Mouse (Mus musculus): ENCODE measurements around the gene Cyld.

The Cyld gene

DNA sequence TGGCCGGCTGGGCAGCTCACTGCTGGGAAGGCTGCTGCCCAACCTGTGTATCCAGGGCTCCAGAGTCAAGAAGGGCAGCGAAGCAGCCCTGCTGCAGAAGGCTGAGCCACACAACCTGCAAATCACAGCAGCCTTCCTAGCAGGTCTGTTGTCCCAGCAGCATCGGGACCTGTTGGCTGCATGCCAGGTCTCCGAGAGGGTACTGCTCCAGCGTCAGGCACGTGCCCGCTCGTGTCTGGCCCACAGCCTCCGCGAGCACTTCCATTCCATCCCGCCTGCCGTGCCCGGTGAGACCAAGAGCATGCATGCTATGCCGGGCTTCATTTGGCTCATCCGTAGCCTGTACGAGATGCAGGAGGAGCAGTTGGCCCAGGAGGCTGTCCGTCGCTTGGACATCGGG, 31.9 kb upstream of the Cyld start:
- TF ChIP-seq NANOG (IDR thresholded peaks at IDR 0.05; ENCODE audit: borderline replicate concordance, low read length), result no peak
- no peak for TF ChIP-seq CTCF (conservative IDR thresholded peaks at IDR 0.05; ENCODE audit: low read length)
- TF ChIP-seq POU5F1 (IDR thresholded peaks at IDR 0.05; ENCODE audit: borderline replicate concordance, low read length), result no peak
- H3K4me3 ChIP-seq (replicated peaks; ENCODE audit: low read length), result peak overlapping the region; percentile 46; the same call in 1 of the 2 replicates
- peaks cover 35% of the 10 kb centered on the region for H3K27me3 ChIP-seq (ENCODE audit: insufficient read depth, low read length)
- H3K36me3 ChIP-seq (ENCODE audit: insufficient read depth, low read length), result no peaks in the 10 kb centered on the region
- peaks cover 17% of the 10 kb centered on the region for H3K4me1 ChIP-seq (replicated peaks; ENCODE audit: low read depth, low read length)
- no peaks in the 10 kb centered on the region for H3K9me3 ChIP-seq (ENCODE audit: low read length)

DNA sequence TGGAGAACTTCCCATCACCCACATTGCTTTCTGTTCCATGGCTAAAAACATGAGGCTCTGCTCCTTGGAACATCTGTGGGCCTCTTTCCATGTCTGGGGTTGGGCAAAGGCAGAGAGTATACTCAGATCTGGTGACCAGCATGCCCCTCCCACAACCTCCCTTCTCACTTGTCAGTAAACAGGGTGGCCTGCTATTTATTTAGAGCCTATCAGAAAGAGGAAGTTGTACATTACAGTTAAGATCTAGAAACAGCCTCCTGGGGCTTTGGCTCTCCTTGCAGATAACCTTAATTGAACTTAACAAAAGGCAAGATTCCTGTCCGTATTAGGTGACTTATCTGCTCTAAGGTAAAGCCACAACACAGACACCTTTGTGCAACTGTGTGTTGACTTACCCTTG, 30.4 kb upstream of the Cyld start:
- TF ChIP-seq POU5F1 (IDR thresholded peaks at IDR 0.05; ENCODE audit: borderline replicate concordance, low read length) (no peak), CTCF (conservative IDR thresholded peaks at IDR 0.05; ENCODE audit: low read length) (no peak), NANOG (IDR thresholded peaks at IDR 0.05; ENCODE audit: borderline replicate concordance, low read length) (no peak)
- Histone ChIP-seq H3K36me3 (ENCODE audit: insufficient read depth, low read length) (no peaks in the 10 kb centered on the region), H3K27me3 (ENCODE audit: insufficient read depth, low read length) (peaks cover 35% of the 10 kb centered on the region), H3K4me3 (replicated peaks; ENCODE audit: low read length) (no peak overlapping the region), H3K4me1 (replicated peaks; ENCODE audit: low read depth, low read length) (peaks cover 17% of the 10 kb centered on the region), H3K9me3 (ENCODE audit: low read length) (no peaks in the 10 kb centered on the region)

DNA sequence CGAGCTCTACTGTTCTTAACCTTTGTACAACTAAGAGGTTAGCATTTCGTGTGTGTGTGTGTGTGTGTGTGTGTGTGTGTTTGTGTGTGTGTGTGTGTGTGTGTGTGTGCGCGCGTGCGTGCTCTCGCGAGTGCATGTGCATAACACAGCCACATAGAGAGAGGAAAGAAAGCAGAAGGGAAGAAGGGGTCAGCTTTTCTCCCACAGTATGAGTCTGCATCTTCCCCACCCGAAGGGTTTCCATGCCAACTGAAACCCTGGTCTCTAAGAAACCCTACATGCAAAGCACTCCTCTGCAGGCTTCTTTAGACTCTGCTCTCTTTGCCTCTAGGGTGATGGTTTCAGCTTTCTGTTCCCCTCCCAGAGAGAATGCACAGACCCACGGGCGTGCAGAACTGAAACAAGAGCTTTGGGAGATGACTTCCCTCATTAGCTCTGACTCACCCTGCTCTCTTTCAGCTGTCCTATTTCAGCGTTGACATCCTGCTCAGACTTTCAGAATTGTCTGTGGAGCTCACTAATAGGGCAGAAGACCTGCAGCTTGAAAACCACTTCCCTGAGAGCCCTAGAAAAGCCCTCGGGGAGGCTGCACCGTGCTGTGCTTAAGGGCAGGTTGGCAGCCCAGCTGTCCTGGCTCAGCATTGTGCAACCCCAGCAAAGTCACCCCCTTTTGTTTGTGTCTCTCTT, 28.3 kb upstream of the Cyld start:
- TF ChIP-seq NANOG (IDR thresholded peaks at IDR 0.05; ENCODE audit: borderline replicate concordance, low read length), result no peak
- TF ChIP-seq CTCF (conservative IDR thresholded peaks at IDR 0.05; ENCODE audit: low read length), result no peak
- no peak for TF ChIP-seq POU5F1 (IDR thresholded peaks at IDR 0.05; ENCODE audit: borderline replicate concordance, low read length)
- H3K9me3 ChIP-seq (ENCODE audit: low read length), result no peaks in the 10 kb centered on the region
- H3K27me3 ChIP-seq (ENCODE audit: insufficient read depth, low read length), result peaks cover 28% of the 10 kb centered on the region
- H3K4me3 ChIP-seq (replicated peaks; ENCODE audit: low read length), result no peak overlapping the region
- peaks cover 17% of the 10 kb centered on the region for H3K4me1 ChIP-seq (replicated peaks; ENCODE audit: low read depth, low read length)
- H3K36me3 ChIP-seq (ENCODE audit: insufficient read depth, low read length), result no peaks in the 10 kb centered on the region

DNA sequence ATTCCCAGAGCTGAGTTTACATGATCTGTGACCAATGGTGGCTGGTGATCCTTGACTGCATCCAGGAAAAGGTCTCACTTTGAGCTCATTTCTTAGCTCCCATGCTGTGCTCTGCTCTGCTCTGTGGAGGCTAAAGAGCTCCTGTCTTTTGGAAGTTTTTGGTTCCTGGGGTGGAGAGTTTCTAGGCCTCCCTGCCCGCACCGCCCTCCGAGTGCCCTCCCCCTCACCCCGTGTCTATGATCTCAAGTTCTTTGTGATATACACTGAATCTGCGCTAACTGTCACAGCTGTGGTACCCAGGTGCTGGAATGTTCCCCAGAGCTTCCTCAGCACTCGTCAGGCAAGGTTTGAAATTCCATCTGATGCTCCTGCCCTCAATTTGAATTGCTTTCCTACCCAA, 26.0 kb upstream of the Cyld start:
- peaks cover 7% of the 10 kb centered on the region for H3K27me3 ChIP-seq (ENCODE audit: insufficient read depth, low read length)
- peaks cover 5% of the 10 kb centered on the region; the same call in 1 of the 2 replicates for H3K4me1 ChIP-seq (replicated peaks; ENCODE audit: low read depth, low read length)
- H3K9me3 ChIP-seq (ENCODE audit: low read length), result no peaks in the 10 kb centered on the region
- no peak for TF ChIP-seq POU5F1 (IDR thresholded peaks at IDR 0.05; ENCODE audit: borderline replicate concordance, low read length)
- no peak for TF ChIP-seq NANOG (IDR thresholded peaks at IDR 0.05; ENCODE audit: borderline replicate concordance, low read length)
- no peak for TF ChIP-seq CTCF (conservative IDR thresholded peaks at IDR 0.05; ENCODE audit: low read length)
- no peaks in the 10 kb centered on the region for H3K36me3 ChIP-seq (ENCODE audit: insufficient read depth, low read length)
- no peak overlapping the region for H3K4me3 ChIP-seq (replicated peaks; ENCODE audit: low read length)

DNA sequence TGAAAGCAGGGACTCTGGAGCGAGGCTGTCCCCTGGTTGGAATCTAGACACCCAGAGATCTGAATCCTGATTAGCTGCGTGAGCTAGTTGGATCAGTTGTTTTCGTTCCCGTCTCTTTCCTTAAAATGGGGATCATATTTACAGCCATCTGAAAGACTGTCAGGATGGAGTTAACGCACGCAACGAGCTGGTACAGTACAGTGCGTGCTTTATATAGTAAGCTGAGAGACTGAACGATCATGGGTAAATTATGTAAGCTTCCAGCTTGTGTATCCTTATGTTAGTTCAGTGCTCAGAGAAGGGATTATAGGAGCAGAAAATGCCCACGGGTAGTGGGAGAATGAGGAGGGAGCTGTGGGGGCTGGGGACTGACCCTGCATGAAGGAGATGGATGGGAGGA, 25.3 kb upstream of the Cyld start:
- Histone ChIP-seq H3K4me1 (replicated peaks; ENCODE audit: low read depth, low read length) (peaks cover 5% of the 10 kb centered on the region; the same call in 1 of the 2 replicates), H3K36me3 (ENCODE audit: insufficient read depth, low read length) (no peaks in the 10 kb centered on the region), H3K9me3 (ENCODE audit: low read length) (no peaks in the 10 kb centered on the region), H3K4me3 (replicated peaks; ENCODE audit: low read length) (no peak overlapping the region), H3K27me3 (ENCODE audit: insufficient read depth, low read length) (no peaks in the 10 kb centered on the region)
- TF ChIP-seq NANOG (IDR thresholded peaks at IDR 0.05; ENCODE audit: borderline replicate concordance, low read length) (no peak), CTCF (conservative IDR thresholded peaks at IDR 0.05; ENCODE audit: low read length) (no peak), POU5F1 (IDR thresholded peaks at IDR 0.05; ENCODE audit: borderline replicate concordance, low read length) (no peak)

DNA sequence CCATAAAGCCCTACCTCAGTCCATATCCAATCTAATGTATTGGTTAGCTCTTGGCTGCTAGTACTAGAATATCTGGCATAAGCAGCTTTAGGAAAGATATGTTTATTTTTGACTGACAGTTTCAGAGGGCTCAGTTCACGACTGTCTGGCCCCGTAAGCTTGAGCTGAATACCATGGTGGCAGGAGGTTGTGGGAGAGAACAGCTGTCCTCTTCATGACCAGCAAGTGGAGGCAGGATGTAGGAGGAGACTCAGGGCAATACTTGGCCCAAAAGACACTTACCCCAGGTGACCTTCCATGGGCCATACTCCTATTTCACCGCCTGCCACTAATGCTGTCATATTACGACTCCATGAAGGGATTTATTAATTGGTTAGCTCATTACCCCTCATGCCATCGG, 23.0 kb upstream of the Cyld start:
- Histone ChIP-seq H3K9me3 (ENCODE audit: low read length) (no peaks in the 10 kb centered on the region), H3K27me3 (ENCODE audit: insufficient read depth, low read length) (no peaks in the 10 kb centered on the region), H3K4me1 (replicated peaks; ENCODE audit: low read depth, low read length) (0 out of 2 replicates have a peak, but pooled peaks cover under 1% of the 10 kb centered on the region), H3K4me3 (replicated peaks; ENCODE audit: low read length) (no peak overlapping the region), H3K36me3 (ENCODE audit: insufficient read depth, low read length) (no peaks in the 10 kb centered on the region)
- TF ChIP-seq CTCF (conservative IDR thresholded peaks at IDR 0.05; ENCODE audit: low read length) (no peak), NANOG (IDR thresholded peaks at IDR 0.05; ENCODE audit: borderline replicate concordance, low read length) (no peak), POU5F1 (IDR thresholded peaks at IDR 0.05; ENCODE audit: borderline replicate concordance, low read length) (no peak)

DNA sequence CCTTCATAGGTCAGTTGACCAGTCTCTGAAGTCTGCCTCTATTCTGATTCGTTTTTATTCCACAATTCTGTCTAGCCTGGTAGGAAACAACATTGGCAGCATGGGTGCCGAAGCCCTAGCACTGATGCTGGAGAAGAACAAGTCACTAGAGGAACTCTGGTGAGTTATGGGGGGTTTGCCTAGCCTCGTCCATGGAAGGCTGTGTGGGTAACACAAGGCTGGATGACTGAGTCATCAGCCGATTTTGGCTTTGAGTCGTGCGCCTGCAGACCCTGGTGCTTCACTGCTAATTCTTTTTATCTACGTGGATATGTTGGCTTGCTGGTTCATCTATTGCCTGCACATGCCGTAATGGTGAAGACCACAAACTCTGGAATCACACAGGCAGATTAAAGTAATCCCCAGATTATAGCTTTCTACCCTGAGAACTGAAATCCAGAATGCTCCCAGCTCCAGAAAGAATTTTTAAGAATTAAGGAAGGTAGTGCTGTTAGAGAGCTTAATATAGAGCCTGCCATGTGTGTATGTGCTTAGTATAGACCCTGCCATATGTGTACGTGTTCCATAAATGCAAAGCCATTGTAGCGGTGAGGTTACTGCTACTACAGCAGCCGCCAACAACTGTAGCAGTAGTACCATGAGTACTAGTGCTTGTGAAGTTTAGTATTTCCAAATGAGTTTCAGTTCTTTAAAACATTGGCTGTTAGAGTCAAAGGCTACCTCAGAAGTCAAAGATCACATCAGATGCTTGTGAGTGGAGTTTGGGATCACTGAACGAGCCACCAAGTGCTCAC, 21.3 kb upstream of the Cyld start:
- no peak overlapping the region for H3K4me3 ChIP-seq (replicated peaks; ENCODE audit: low read length)
- H3K9me3 ChIP-seq (ENCODE audit: low read length), result no peaks in the 10 kb centered on the region
- no peaks in the 10 kb centered on the region for H3K27me3 ChIP-seq (ENCODE audit: insufficient read depth, low read length)
- TF ChIP-seq POU5F1 (IDR thresholded peaks at IDR 0.05; ENCODE audit: borderline replicate concordance, low read length), result no peak
- TF ChIP-seq CTCF (conservative IDR thresholded peaks at IDR 0.05; ENCODE audit: low read length), result no peak
- no peak for TF ChIP-seq NANOG (IDR thresholded peaks at IDR 0.05; ENCODE audit: borderline replicate concordance, low read length)
- no peaks in the 10 kb centered on the region for H3K4me1 ChIP-seq (replicated peaks; ENCODE audit: low read depth, low read length)
- no peaks in the 10 kb centered on the region for H3K36me3 ChIP-seq (ENCODE audit: insufficient read depth, low read length)

DNA sequence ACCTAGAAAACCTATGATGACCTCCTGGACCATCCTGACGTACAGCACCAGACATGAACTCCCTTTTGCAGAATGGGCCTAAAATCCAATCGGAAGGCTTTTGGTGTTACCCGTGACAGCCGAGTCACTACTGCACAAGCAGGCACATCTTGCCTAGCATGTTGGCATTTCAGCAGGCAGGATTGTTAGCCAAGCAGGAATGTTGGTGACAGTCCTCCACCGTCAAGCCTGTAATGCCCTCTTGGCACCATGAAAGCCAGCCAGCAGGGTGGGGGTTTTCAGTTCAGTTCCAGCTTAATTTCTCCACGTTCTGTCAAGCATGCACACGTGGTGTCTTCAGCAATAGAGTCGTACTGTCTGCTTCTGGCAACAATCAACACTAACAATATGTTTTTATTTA, 19.8 kb upstream of the Cyld start:
- no peaks in the 10 kb centered on the region for H3K27me3 ChIP-seq (ENCODE audit: insufficient read depth, low read length)
- no peak for TF ChIP-seq NANOG (IDR thresholded peaks at IDR 0.05; ENCODE audit: borderline replicate concordance, low read length)
- no peak for TF ChIP-seq CTCF (conservative IDR thresholded peaks at IDR 0.05; ENCODE audit: low read length)
- no peak for TF ChIP-seq POU5F1 (IDR thresholded peaks at IDR 0.05; ENCODE audit: borderline replicate concordance, low read length)

More for the DNA sequence above, 19.8 kb upstream of the Cyld start:
- Histone ChIP-seq H3K9me3 (ENCODE audit: low read length) (no peaks in the 10 kb centered on the region), H3K36me3 (ENCODE audit: insufficient read depth, low read length) (no peaks in the 10 kb centered on the region), H3K4me1 (replicated peaks; ENCODE audit: low read depth, low read length) (no peaks in the 10 kb centered on the region), H3K4me3 (replicated peaks; ENCODE audit: low read length) (no peak overlapping the region)

Measured in E14TG2a.4 (cell line).